22 mouse cellular contexts compared by ENCODE assay signal in the genomic region with DNA sequence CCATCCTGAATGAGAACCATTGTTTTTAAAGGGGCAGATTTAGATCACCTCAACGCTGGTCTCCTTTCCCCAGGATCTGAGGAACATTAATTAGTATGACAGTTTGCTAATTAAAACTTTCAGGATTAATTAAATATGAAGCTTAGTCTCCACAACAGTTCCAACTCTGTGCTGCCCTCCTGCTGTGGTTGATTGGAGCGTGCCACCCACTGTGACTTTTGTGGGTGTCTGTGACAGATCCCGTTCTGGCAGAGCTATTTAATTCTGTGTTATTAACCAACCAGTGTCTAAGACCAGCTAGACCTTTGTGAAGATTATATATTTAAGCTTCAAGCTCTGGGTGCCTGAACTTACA. TPM values are rescaled to one million over a fixed set of nuclear protein-coding genes. Genes with fewer than 3 reads are reported as not detected.
DNase-seq lines count a peak whose midpoint lies in the region; ATAC-seq and TF ChIP-seq lines count a peak whose summit lies in the region.
"Had no signal": no experiment of that assay in that cellular context is flagged by ENCODE, and none has a peak within 500 bp of the region (broad histone marks: within the 10 kb centered on the region; RNA-seq: fewer than 3 reads in every experiment).

No protein-coding gene starts in this region.

- DNase-seq in heart, adult 11 months = peak; percentile 28
- no peak for DNase-seq in heart, postnatal 10 days
- no peak for DNase-seq in midbrain, embryonic 11.5 days (ENCODE audit: low spot score, missing footprints)
- DNase-seq in forebrain, postnatal 0 days = no peak
- peak; percentile 94 for DNase-seq in retina, postnatal 1 day
- no peak for DNase-seq in thymus, postnatal 4 days
- no peak for DNase-seq in yolk sac, embryonic 10.5 days (ENCODE audit: low spot score)
- DNase-seq: adrenal gland, postnatal 25 days; cerebellum, adult 18-20 months; kidney, adult 9 months; kidney, postnatal 25 days; thymus, postnatal 36 days had no signal

- 0 out of 2 replicates have a peak, but pooled peaks have one; percentile 37 for ATAC-seq in midbrain, embryonic 13.5 days
- no peak for ATAC-seq in midbrain, embryonic 11.5 days (ENCODE audit: low FRiP score)
- ATAC-seq in forebrain, postnatal 0 days = peak; percentile 43; the same call in 1 of the 2 replicates

- no peaks in the 10 kb centered on the region for H3K9me3 ChIP-seq in midbrain, embryonic 13.5 days
- H3K9me3 ChIP-seq in midbrain, embryonic 11.5 days (ENCODE audit: control insufficient read depth, low read length) = no peaks in the 10 kb centered on the region
- no peaks in the 10 kb centered on the region for H3K9me3 ChIP-seq in forebrain, postnatal 0 days (ENCODE audit: low read length)
- H3K9me3 ChIP-seq: G1E; heart, embryonic 12.5 days; liver, embryonic 15.5 days; midbrain, embryonic 12.5 days had no signal

- no peak overlapping the region for H3K4me3 ChIP-seq in midbrain, embryonic 13.5 days (replicated peaks)
- no peak overlapping the region for H3K4me3 ChIP-seq in midbrain, embryonic 11.5 days (ENCODE audit: low read depth, low read length)
- H3K4me3 ChIP-seq in forebrain, postnatal 0 days (ENCODE audit: low read depth, low read length) = no peak overlapping the region
- H3K4me3 ChIP-seq: heart, embryonic 12.5 days; liver, embryonic 15.5 days; midbrain, embryonic 12.5 days had no signal

- intact Hi-C loops in heart, postnatal 10 days (cut with DNase I) = no loop called here

- H3K9ac ChIP-seq in midbrain, embryonic 13.5 days (replicated peaks) = no peak overlapping the region
- no peak overlapping the region for H3K9ac ChIP-seq in midbrain, embryonic 11.5 days (ENCODE audit: low read length)
- no peak overlapping the region for H3K9ac ChIP-seq in forebrain, postnatal 0 days
- H3K9ac ChIP-seq: heart, embryonic 12.5 days; liver, embryonic 15.5 days; midbrain, embryonic 12.5 days had no signal

- H3K27me3 ChIP-seq in midbrain, embryonic 13.5 days = no peaks in the 10 kb centered on the region
- no peaks in the 10 kb centered on the region for H3K27me3 ChIP-seq in midbrain, embryonic 11.5 days (ENCODE audit: control insufficient read depth, insufficient read depth, low read length)
- no peaks in the 10 kb centered on the region for H3K27me3 ChIP-seq in forebrain, postnatal 0 days (ENCODE audit: insufficient read depth, low read length)
- H3K27me3 ChIP-seq: heart, embryonic 12.5 days; liver, embryonic 15.5 days; midbrain, embryonic 12.5 days had no signal

- peaks cover 9% of the 10 kb centered on the region; the same call in 1 of the 2 replicates for H3K4me1 ChIP-seq in midbrain, embryonic 13.5 days (replicated peaks)
- no peaks in the 10 kb centered on the region for H3K4me1 ChIP-seq in midbrain, embryonic 11.5 days (ENCODE audit: control insufficient read depth, insufficient read depth, low read length)
- no peaks in the 10 kb centered on the region for H3K4me1 ChIP-seq in forebrain, postnatal 0 days (ENCODE audit: insufficient read depth)
- H3K4me1 ChIP-seq: heart, embryonic 12.5 days; liver, embryonic 15.5 days; midbrain, embryonic 12.5 days had no signal

- H3K27ac ChIP-seq in midbrain, embryonic 13.5 days = no peak overlapping the region
- H3K27ac ChIP-seq in midbrain, embryonic 11.5 days (ENCODE audit: low read depth, low read length) = no peak overlapping the region
- H3K27ac ChIP-seq in forebrain, postnatal 0 days (ENCODE audit: low read depth, low read length) = no peak overlapping the region
- H3K27ac ChIP-seq: liver, embryonic 15.5 days; macrophage; midbrain, embryonic 12.5 days had no signal

- H3K36me3 ChIP-seq in midbrain, embryonic 13.5 days = no peaks in the 10 kb centered on the region
- H3K36me3 ChIP-seq in midbrain, embryonic 11.5 days (ENCODE audit: control insufficient read depth, insufficient read depth, low read length) = no peaks in the 10 kb centered on the region
- no peaks in the 10 kb centered on the region for H3K36me3 ChIP-seq in forebrain, postnatal 0 days (ENCODE audit: insufficient read depth)
- H3K36me3 ChIP-seq: G1E; heart, embryonic 12.5 days; liver, embryonic 15.5 days; midbrain, embryonic 12.5 days had no signal

- TF ChIP-seq CTCF in forebrain, postnatal 0 days (IDR thresholded peaks at IDR 0.05; ENCODE audit: low read depth) = no peak

- no peak overlapping the region for H3K4me2 ChIP-seq in midbrain, embryonic 13.5 days (replicated peaks)
- no peak overlapping the region for H3K4me2 ChIP-seq in midbrain, embryonic 11.5 days
- no peak overlapping the region for H3K4me2 ChIP-seq in forebrain, postnatal 0 days (ENCODE audit: low read depth)
- H3K4me2 ChIP-seq: heart, embryonic 12.5 days; liver, embryonic 15.5 days; midbrain, embryonic 12.5 days had no signal

- WGBS in midbrain, embryonic 13.5 days = 40% methylated on average over 3 of the region's 3 CpGs
- WGBS in midbrain, embryonic 11.5 days = 51% methylated on average over 3 of the region's 3 CpGs
- 10% methylated on average over 3 of the region's 3 CpGs for WGBS in forebrain, postnatal 0 days

RNA-seq across cellular contexts. Expression of gene Ccna1, which starts 20.0 kb away (rescaled TPM):
- total RNA-seq in heart, postnatal 10 days (2021) = under 1 TPM; 0.31 to 0.60 TPM
- 1.4 and 2.0 TPM in 2 replicates for polyA plus RNA-seq in midbrain, embryonic 13.5 days (2015; fragmentation: Nextera tagmentation; extraction: Ambion mirVana)
- polyA plus RNA-seq in midbrain, embryonic 11.5 days (2014; fragmentation: Nextera tagmentation; extraction: Ambion mirVana) = 2.3 and 2.6 TPM in 2 replicates
- 2.2 and 3.1 TPM in 2 replicates for total RNA-seq in forebrain, postnatal 0 days (2014; rRNA removed)
- 4.3 and 5.6 TPM in 2 replicates for polyA plus RNA-seq in forebrain, postnatal 0 days (2015; fragmentation: Nextera tagmentation; extraction: Ambion mirVana)
- total RNA-seq: adrenal gland, postnatal 25 days; G1E; gastrocnemius, adult 8-10 months; granulocyte monocyte progenitor cell, adult 5-6 weeks; heart, postnatal 25 days; neutrophil, adult 5-6 weeks had no signal
- polyA plus RNA-seq: G1E, macrophage had no signal

RNA-seq across cellular contexts. Expression of gene Spg20, which starts 36.6 kb away (rescaled TPM):
- total RNA-seq in heart, postnatal 10 days (2021) = 10 to 100 TPM; 38.7 to 45.3 TPM
- 19.2 and 20.6 TPM in 2 replicates for polyA plus RNA-seq in midbrain, embryonic 13.5 days (2015; fragmentation: Nextera tagmentation; extraction: Ambion mirVana)
- 41.1 and 46.3 TPM in 2 replicates for polyA plus RNA-seq in midbrain, embryonic 11.5 days (2014; fragmentation: Nextera tagmentation; extraction: Ambion mirVana)
- total RNA-seq in forebrain, postnatal 0 days (2014; rRNA removed) = 14.1 and 14.7 TPM in 2 replicates
- 6.5 and 9.2 TPM in 2 replicates for polyA plus RNA-seq in forebrain, postnatal 0 days (2015; fragmentation: Nextera tagmentation; extraction: Ambion mirVana)

Comparison
In these comparisons a context has a peak if more than half of its experiments do, and no peak if none do; other contexts are left out.
1. DNase-seq: peak in heart, adult 11 months (single experiment) and retina, postnatal 1 day (single experiment); none in heart, postnatal 10 days (0 of 2), midbrain, embryonic 11.5 days (single experiment), forebrain, postnatal 0 days (single experiment), thymus, postnatal 4 days (single experiment) and yolk sac, embryonic 10.5 days (single experiment).